Mouse (Mus musculus): ENCODE measurements at regions not wholly inside any gene's neighbourhood (a gene's known extent, or its start where the extent isn't known, plus 50 kb on each side); places are given as distances from the start of the nearest gene placed in this dataset.

DNA sequence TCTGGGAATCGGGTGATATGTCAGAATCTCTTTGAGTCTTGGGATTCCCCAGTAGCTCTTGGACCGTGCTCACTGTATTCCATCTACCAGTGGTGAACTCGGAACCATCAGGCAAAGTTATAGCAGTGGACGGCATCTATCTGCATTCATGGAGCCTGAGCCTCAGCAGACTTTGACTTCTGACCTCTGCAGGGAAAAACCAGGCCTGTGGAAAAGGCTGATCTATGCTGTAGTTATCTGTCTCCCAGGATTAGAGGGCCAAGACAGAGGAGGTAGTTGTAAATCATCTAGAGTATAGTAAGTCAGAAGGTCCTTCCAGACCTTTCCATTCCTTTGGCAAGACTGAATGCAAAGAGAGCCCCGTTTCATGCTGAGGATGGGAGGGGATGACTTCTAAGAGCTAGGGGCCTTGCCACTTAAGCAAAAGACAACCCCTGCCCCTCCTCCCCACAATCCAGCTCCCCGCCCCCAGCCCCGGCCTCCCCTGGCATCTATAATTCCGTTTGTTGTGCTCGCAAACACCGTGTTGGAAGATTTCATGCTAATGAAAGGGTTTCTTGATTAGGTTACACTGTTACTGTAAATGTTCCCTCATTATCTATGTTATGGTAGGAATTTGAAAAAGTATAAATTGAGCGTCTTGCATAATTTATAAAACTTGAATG lies 338.9 kb downstream of the Rps24 start:
- no peak overlapping the region for H3K9ac ChIP-seq (replicated peaks; ENCODE audit: low read depth, low read length)
- ATAC-seq (ENCODE audit: insufficient read depth, low read depth), result no peak
- H3K36me3 ChIP-seq (replicated peaks; ENCODE audit: control insufficient read depth, insufficient read depth, low read length), result no peaks in the 10 kb centered on the region
- H3K27ac ChIP-seq (ENCODE audit: low read depth), result no peak overlapping the region
- DNase-seq (ENCODE audit: low spot score), result no peak
- 0 out of 2 replicates have a peak, but pooled peaks cover 4% of the 10 kb centered on the region for H3K27me3 ChIP-seq (ENCODE audit: control insufficient read depth, insufficient read depth, low read length)
- no peaks in the 10 kb centered on the region for H3K9me3 ChIP-seq (replicated peaks; ENCODE audit: control insufficient read depth, low read length)
- WGBS, result 79% methylated on average over 11 of the region's 11 CpGs
- TF ChIP-seq EP300 (IDR thresholded peaks at IDR 0.05; ENCODE audit: low read depth) (no peak), CTCF (IDR thresholded peaks at IDR 0.05; ENCODE audit: low read depth) (no peak)
- peaks cover 11% of the 10 kb centered on the region; the same call in 1 of the 2 replicates for H3K4me1 ChIP-seq (ENCODE audit: control insufficient read depth, insufficient read depth)
- H3K4me3 ChIP-seq (ENCODE audit: low read depth, low read length), result no peak overlapping the region
- no peak overlapping the region for H3K4me2 ChIP-seq (ENCODE audit: low read depth, low read length)

DNA sequence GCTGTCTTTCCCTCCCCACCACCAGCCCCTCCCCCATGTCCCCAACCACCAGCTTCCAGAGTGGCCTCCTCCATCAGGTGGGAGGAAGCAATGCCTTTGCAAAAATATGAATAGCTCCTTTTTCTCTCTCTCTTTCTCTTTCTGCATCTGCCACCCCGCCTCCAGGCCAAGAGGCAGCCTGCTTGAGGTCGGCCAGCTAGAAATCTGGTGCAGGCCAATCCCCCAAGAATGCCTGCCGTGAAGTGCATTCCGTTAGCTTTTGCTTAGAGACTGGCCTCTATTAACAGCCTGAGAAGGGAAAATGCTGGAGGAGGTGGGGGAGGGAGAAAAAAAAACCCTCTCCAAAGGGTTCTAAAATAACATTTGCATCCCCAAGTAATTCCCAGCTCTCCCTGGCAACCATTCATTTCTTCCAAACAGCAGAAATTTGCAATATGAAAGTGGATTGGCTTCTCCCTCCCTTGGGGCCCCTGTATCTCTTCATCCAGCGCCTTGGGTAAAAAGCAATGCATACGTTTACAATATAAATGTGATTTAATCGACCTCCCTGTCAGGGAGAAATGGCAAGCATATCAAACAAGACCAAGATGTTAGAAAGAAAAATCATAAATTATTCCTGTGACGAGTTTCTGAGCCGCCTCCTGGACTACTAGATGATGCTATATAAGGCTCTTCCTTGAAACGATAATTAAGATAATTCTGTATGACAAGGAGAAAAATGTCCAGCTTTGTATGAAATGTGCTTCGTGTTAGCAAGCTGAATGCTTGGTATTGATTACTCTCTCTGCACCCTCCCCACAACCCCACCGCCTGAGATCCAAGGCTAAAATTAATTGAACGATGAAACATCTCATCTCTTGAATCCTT lies 339.8 kb downstream of the Rps24 start:
- Histone ChIP-seq H3K27ac (ENCODE audit: low read depth) (no peak overlapping the region), H3K27me3 (ENCODE audit: control insufficient read depth, insufficient read depth, low read length) (0 out of 2 replicates have a peak, but pooled peaks cover 6% of the 10 kb centered on the region), H3K9ac (replicated peaks; ENCODE audit: low read depth, low read length) (no peak overlapping the region), H3K9me3 (replicated peaks; ENCODE audit: control insufficient read depth, low read length) (no peaks in the 10 kb centered on the region), H3K4me2 (ENCODE audit: low read depth, low read length) (no peak overlapping the region), H3K36me3 (replicated peaks; ENCODE audit: control insufficient read depth, insufficient read depth, low read length) (no peaks in the 10 kb centered on the region), H3K4me3 (ENCODE audit: low read depth, low read length) (no peak overlapping the region), H3K4me1 (ENCODE audit: control insufficient read depth, insufficient read depth) (peaks cover 11% of the 10 kb centered on the region; the same call in 1 of the 2 replicates)
- 53% methylated on average over 13 of the region's 13 CpGs for WGBS
- TF ChIP-seq EP300 (IDR thresholded peaks at IDR 0.05; ENCODE audit: low read depth), result no peak
- TF ChIP-seq CTCF (IDR thresholded peaks at IDR 0.05; ENCODE audit: low read depth), result no peak
- DNase-seq (ENCODE audit: low spot score) (no peak), ATAC-seq (ENCODE audit: insufficient read depth, low read depth) (no peak)

DNA sequence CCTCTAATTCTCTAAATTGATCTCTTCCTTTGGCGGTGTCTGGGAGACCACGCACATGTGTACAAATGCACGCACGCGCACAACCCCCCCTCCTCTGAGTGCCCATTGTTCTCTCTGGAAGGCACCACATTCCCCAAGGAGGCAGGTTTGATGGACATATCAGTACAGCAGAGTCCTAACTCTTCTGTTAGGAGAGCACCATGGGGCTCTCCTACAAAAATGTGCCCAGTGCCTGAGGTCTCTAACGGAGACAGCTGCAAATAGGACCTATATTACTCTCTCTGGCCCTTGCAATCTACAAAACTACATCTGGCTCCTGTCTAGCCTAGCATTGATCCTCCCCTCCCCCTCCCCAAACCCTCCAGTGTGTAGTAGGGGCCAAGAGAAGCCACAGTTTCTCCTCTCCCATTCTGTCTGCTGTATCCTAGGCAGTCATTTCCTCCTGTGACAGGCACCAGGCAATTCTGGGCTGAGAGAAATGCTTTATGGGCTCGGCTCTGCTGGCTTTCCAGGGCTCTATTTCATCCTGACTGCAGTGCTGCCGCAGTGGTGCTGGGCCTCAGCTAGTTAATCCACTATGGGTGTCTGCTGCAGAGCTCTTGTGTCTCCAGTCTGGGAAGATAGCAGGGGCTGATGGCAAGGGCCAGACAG lies 340.6 kb downstream of the Rps24 start:
- 56% methylated on average over 8 of the region's 8 CpGs for WGBS
- no peaks in the 10 kb centered on the region for H3K36me3 ChIP-seq (replicated peaks; ENCODE audit: control insufficient read depth, insufficient read depth, low read length)
- ATAC-seq (ENCODE audit: insufficient read depth, low read depth), result no peak
- no peak for DNase-seq (ENCODE audit: low spot score)
- no peak overlapping the region for H3K9ac ChIP-seq (replicated peaks; ENCODE audit: low read depth, low read length)
- H3K4me1 ChIP-seq (ENCODE audit: control insufficient read depth, insufficient read depth), result peaks cover 11% of the 10 kb centered on the region; the same call in 1 of the 2 replicates
- no peak overlapping the region for H3K4me3 ChIP-seq (ENCODE audit: low read depth, low read length)
- H3K9me3 ChIP-seq (replicated peaks; ENCODE audit: control insufficient read depth, low read length), result no peaks in the 10 kb centered on the region
- no peak overlapping the region for H3K27ac ChIP-seq (ENCODE audit: low read depth)
- 0 out of 2 replicates have a peak, but pooled peaks cover 6% of the 10 kb centered on the region for H3K27me3 ChIP-seq (ENCODE audit: control insufficient read depth, insufficient read depth, low read length)
- TF ChIP-seq EP300 (IDR thresholded peaks at IDR 0.05; ENCODE audit: low read depth) (no peak), CTCF (IDR thresholded peaks at IDR 0.05; ENCODE audit: low read depth) (no peak)
- H3K4me2 ChIP-seq (ENCODE audit: low read depth, low read length), result no peak overlapping the region

DNA sequence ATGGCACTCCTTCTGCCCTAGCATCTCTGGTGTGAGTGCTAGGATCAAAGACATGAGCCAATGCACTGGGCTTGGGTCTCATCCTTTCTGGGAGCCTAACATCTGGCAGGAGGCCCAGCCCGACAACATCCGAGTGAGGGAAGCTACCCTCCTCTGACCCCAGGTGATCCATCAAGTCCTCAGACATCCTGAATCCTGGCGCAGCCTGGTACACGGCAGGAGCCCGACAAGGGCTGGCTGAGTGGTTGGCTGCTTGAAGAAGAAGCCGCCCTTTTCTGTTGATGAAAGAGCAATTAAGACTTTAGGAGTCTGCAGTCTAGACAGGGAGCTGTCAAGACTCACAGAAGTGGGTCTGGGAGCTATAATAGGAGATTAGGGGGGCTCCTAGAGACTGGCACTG lies 342.1 kb downstream of the Rps24 start:
- no peak overlapping the region for H3K27ac ChIP-seq (ENCODE audit: low read depth)
- H3K4me3 ChIP-seq (ENCODE audit: low read depth, low read length), result no peak overlapping the region
- no peak for ATAC-seq (ENCODE audit: insufficient read depth, low read depth)

DNA sequence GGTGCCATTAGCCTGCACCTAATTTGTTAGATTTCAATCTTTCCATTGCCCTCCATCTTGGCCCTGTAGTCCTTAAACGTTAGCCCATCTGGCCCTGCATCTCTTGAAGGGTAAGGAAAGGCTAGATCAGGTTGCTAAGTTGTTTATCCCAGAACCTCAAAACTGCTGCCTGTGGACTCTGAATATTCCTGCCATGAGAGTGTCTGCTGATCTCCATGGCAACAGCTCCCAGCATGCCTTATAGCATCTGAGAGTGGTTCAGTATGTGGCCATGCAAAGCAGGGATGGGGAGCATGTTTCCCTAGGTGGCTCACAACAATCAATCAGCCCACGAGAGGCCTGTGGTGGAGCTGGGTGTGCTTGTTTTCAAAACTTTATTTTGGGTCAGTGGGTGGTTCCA lies 346.3 kb downstream of the Rps24 start:
- no peak for DNase-seq (ENCODE audit: low spot score)
- 62% methylated on average over 2 of the region's 2 CpGs for WGBS
- Histone ChIP-seq H3K9me3 (replicated peaks; ENCODE audit: control insufficient read depth, low read length) (no peaks in the 10 kb centered on the region), H3K27me3 (ENCODE audit: control insufficient read depth, insufficient read depth, low read length) (0 out of 2 replicates have a peak, but pooled peaks cover 6% of the 10 kb centered on the region), H3K4me3 (ENCODE audit: low read depth, low read length) (no peak overlapping the region), H3K4me1 (ENCODE audit: control insufficient read depth, insufficient read depth) (0 out of 2 replicates have a peak, but pooled peaks cover 3% of the 10 kb centered on the region), H3K4me2 (ENCODE audit: low read depth, low read length) (no peak overlapping the region), H3K36me3 (replicated peaks; ENCODE audit: control insufficient read depth, insufficient read depth, low read length) (no peaks in the 10 kb centered on the region), H3K9ac (replicated peaks; ENCODE audit: low read depth, low read length) (no peak overlapping the region), H3K27ac (ENCODE audit: low read depth) (no peak overlapping the region)
- TF ChIP-seq EP300 (IDR thresholded peaks at IDR 0.05; ENCODE audit: low read depth), result no peak
- no peak for TF ChIP-seq CTCF (IDR thresholded peaks at IDR 0.05; ENCODE audit: low read depth)
- no peak for ATAC-seq (ENCODE audit: insufficient read depth, low read depth)

More for the DNA sequence above, 342.1 kb downstream of the Rps24 start:
- Histone ChIP-seq H3K9ac (replicated peaks; ENCODE audit: low read depth, low read length) (no peak overlapping the region), H3K36me3 (replicated peaks; ENCODE audit: control insufficient read depth, insufficient read depth, low read length) (no peaks in the 10 kb centered on the region), H3K27me3 (ENCODE audit: control insufficient read depth, insufficient read depth, low read length) (0 out of 2 replicates have a peak, but pooled peaks cover 6% of the 10 kb centered on the region), H3K4me1 (ENCODE audit: control insufficient read depth, insufficient read depth) (peaks cover 11% of the 10 kb centered on the region; the same call in 1 of the 2 replicates), H3K9me3 (replicated peaks; ENCODE audit: control insufficient read depth, low read length) (no peaks in the 10 kb centered on the region), H3K4me2 (ENCODE audit: low read depth, low read length) (no peak overlapping the region)
- TF ChIP-seq CTCF (IDR thresholded peaks at IDR 0.05; ENCODE audit: low read depth) (no peak), EP300 (IDR thresholded peaks at IDR 0.05; ENCODE audit: low read depth) (no peak)
- DNase-seq (ENCODE audit: low spot score), result no peak
- 43% methylated on average over 6 of the region's 6 CpGs for WGBS
